Mouse (Mus musculus) embryonic facial prominence, embryonic 14.5 days (tissue): ENCODE results near the gene Ccdc151. TPM values are rescaled to one million over a fixed set of nuclear protein-coding genes. Genes with fewer than 3 reads are reported as not detected.
A peak's percentile ranks its signal among the peaks of the same experiment; 100 is the strongest.

Experiments
- ATAC-seq: fragments of 200-750 bp; cut with Nextera tagmentation; 2 replicates; pipeline ENCODE4 v1.8.0; 2017; ENCODE audit warnings: low read depth, moderate number of reproducible peaks, moderate TSS enrichment
- DNase-seq: peaks from one replicate; pipeline ENCODE4 v3.0.0-alpha.2; 2015; ENCODE audit warnings: low spot score
- H3K27ac ChIP-seq: fragments of 300-500 bp; sonication (generic); replicated peaks from 2 replicates; pipeline ENCODE4 v1.5.1; 2014; ENCODE audit warnings: low read depth, mild to moderate bottlenecking, low read length, moderate library complexity
- H3K27me3 ChIP-seq: fragments of 300-500 bp; sonication (generic); replicated peaks from 2 replicates; pipeline ENCODE4 v1.6.1; 2014; ENCODE audit warnings: low read length; ENCODE audit not compliant: control insufficient read depth, insufficient read depth
- H3K36me3 ChIP-seq: fragments of 300-500 bp; sonication (generic); 2 replicates; pipeline ENCODE4 v1.6.1; 2014; ENCODE audit warnings: low read length, mixed read lengths; ENCODE audit not compliant: control insufficient read depth, insufficient read depth
- H3K4me1 ChIP-seq: fragments of 300-500 bp; sonication (generic); 2 replicates; pipeline ENCODE4 v1.6.1; 2014; ENCODE audit warnings: antibody characterized with exemption, low read length; ENCODE audit not compliant: control insufficient read depth, insufficient read depth
- H3K4me2 ChIP-seq: fragments of 300-500 bp; sonication (generic); 2 replicates; pipeline ENCODE4 v1.6.1; 2014; ENCODE audit warnings: low read depth, mild to moderate bottlenecking, low read length, moderate library complexity, mixed read lengths
- H3K4me3 ChIP-seq: fragments of 300-500 bp; sonication (generic); 2 replicates; pipeline ENCODE4 v1.5.1; 2014; ENCODE audit warnings: low read depth, mild to moderate bottlenecking, low read length
- H3K9ac ChIP-seq: fragments of 300-500 bp; sonication (generic); 2 replicates; pipeline ENCODE4 v1.6.1; 2014; ENCODE audit warnings: low read depth, mild to moderate bottlenecking, low read length, moderate library complexity, mixed read lengths
- H3K9me3 ChIP-seq: fragments of 300-500 bp; sonication (generic); 2 replicates; pipeline ENCODE4 v1.6.1; 2016; ENCODE audit warnings: low read length; ENCODE audit not compliant: control insufficient read depth
- WGBS: fragments of 180-500 bp; shearing (Covaris S2); extraction: QIAGEN DNeasy Blood & Tissue Kit; methylation state at CpG from one replicate; pipeline ENCODE4 v1.1.7; 2014; 5-methylcytosine and 5-hydroxymethylcytosine counted together
- polyA plus RNA-seq: library from polyadenylated mRNA; unstranded; fragments of >200 nt; fragmentation: Nextera tagmentation; extraction: Ambion mirVana; gene quantifications from 2 replicates; pipeline ENCODE4 v1.2.1, GENCODE M21; 2014

The Ccdc151 gene
- polyA plus RNA-seq, 1 experiment from 2014 or later: 4.8 TPM

DNA sequence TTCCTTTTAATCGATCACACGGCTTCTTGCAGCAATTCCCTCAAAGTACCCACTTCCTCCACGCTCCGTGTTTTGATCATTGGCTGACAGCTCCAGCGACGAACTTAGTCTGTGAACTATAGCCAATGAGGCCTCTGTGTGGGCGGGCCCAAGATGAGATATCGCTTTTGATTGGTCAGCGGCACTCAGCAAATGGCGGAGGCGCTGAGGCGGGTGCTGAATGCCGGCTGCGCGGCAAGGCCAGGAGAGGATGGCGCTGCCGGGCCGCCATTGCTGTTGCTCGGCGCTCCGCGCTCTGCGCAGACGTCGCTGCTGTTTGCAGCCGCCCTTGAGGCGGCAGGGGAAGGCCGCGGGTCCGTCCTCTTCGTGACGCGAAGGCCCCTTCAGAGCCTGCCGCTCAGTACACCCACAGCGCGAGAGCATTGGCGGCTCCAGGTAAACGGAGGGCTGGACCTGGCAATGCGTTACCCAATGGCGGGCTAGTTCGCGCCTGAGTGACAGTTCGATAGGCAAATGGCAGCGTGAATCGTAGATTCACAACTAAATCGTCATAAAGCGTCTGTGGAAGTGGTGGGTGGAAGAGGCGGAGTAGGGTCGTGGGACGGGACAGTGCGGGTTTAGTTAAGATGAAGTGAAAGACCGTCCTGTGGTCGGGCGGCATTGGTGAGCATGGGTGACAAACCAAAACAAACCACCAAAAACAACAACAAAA lies 46.7 kb downstream of the Ccdc151 start, which contains the start of gene Swsap1:
Gene Swsap1, plus strand, starts transcription at position 186 of the 712 bp plus-strand sequence.
- Histone ChIP-seq H3K9ac (peak within 1 kb of the TSS; percentile 72), H3K27ac (peak within 1 kb of the TSS; percentile 87), H3K4me2 (peak within 1 kb of the TSS; percentile 63), H3K4me3 (peak within 1 kb of the TSS; percentile 61), H3K27me3 (peaks cover 15% of the 10 kb centered on the region), H3K9me3 (no peaks in the 10 kb centered on the region), H3K4me1 (peaks cover 5% of the 10 kb centered on the region; the same call in 1 of the 2 replicates), H3K36me3 (no peaks in the 10 kb centered on the region)
- WGBS: under 1% methylated on average over 42 of the region's 54 CpGs
- peak; percentile 98 for ATAC-seq
- DNase-seq: peak; percentile 98

- Histone ChIP-seq H3K4me3 (peak overlapping the region; percentile 61), H3K27me3 (peaks cover 10% of the 10 kb centered on the region), H3K4me2 (peak overlapping the region; percentile 60), H3K9me3 (no peaks in the 10 kb centered on the region), H3K4me1 (peaks cover 5% of the 10 kb centered on the region; the same call in 1 of the 2 replicates), H3K9ac (peak overlapping the region; percentile 57), H3K27ac (peak overlapping the region; percentile 74), H3K36me3 (no peaks in the 10 kb centered on the region)
- DNase-seq (no peak), ATAC-seq (peak; percentile 66)
- WGBS: 2% methylated on average over 18 of the region's 18 CpGs
These were observed 47.2 kb downstream of the Ccdc151 start for GRCm38 (mm10) chr9:21955225-21955569.

DNA sequence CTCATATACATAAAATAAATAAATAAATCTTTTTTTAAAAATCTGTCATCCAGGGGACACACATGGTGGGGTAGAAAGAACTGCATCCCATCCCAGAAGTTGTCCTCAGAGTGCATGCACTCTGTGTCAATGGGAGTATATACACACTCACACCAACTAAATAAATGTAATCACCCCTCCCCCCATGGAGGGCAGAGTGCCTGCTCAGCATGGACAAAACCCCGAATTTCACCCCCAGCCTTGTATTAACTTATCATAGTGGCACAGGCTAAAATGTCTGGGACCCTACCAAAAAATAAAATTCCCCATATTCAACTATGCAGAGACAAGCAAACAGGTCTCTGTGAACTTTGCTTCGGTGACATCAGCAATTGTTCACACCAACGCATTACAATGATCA lies 47.8 kb downstream of the Ccdc151 start:
- DNase-seq: no peak
- no peak overlapping the region for H3K4me3 ChIP-seq
- H3K9me3 ChIP-seq: no peaks in the 10 kb centered on the region
- peaks cover 5% of the 10 kb centered on the region; the same call in 1 of the 2 replicates for H3K4me1 ChIP-seq
- peak overlapping the region; percentile 60 for H3K4me2 ChIP-seq
- WGBS: 78% methylated on average over 3 of the region's 3 CpGs
- H3K9ac ChIP-seq: no peak overlapping the region
- H3K27me3 ChIP-seq: peaks cover 4% of the 10 kb centered on the region; the same call in 1 of the 2 replicates
- no peaks in the 10 kb centered on the region for H3K36me3 ChIP-seq
- no peak for ATAC-seq
- H3K27ac ChIP-seq: no peak overlapping the region

- Histone ChIP-seq H3K9me3 (no peaks in the 10 kb centered on the region), H3K36me3 (no peaks in the 10 kb centered on the region), H3K4me3 (no peak overlapping the region), H3K4me1 (peaks cover 5% of the 10 kb centered on the region; the same call in 1 of the 2 replicates), H3K27me3 (no peaks in the 10 kb centered on the region), H3K9ac (no peak overlapping the region), H3K4me2 (no peak overlapping the region), H3K27ac (no peak overlapping the region)
- ATAC-seq (no peak), DNase-seq (no peak)
- whole genome bisulfite sequencing: 27% methylated on average over 3 of the region's 3 CpGs
These were observed 48.8 kb downstream of the Ccdc151 start for GRCm38 (mm10) chr9:21953600-21953999.

DNA sequence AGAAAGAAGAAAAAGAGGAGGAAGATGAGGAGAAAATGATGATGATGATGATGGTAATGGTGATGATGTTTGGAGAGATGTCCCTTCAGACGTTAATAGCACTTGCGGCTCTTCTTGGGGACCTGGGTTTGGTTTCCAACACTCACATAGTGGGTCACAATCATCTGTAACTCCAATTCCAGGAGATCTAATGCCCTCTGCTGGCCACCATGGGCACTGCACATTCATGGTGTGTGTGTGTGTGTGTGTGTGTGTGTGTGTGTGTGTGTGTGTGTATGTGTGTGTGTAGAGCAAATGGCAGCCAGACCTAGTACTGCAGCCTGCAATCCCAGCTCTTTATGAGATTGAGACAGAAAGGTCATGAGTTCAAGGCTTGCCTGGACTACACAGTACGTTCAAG lies 50.5 kb downstream of the Ccdc151 start:
- WGBS: 78% methylated on average over 3 of the region's 3 CpGs

GRCm38 (mm10) chr9:21950322-21950721 lies 52.1 kb downstream of the Ccdc151 start:
- H3K27ac ChIP-seq: no peak overlapping the region
- no peaks in the 10 kb centered on the region for H3K9me3 ChIP-seq
- 15% methylated on average over 11 of the region's 11 CpGs for WGBS
- no peak overlapping the region for H3K4me3 ChIP-seq
- no peak overlapping the region for H3K9ac ChIP-seq
- H3K4me1 ChIP-seq: no peaks in the 10 kb centered on the region
- 0 out of 2 replicates have a peak, but pooled peaks cover 3% of the 10 kb centered on the region for H3K36me3 ChIP-seq
- DNase-seq (no peak), ATAC-seq (no peak)
- H3K27me3 ChIP-seq: peaks cover 3% of the 10 kb centered on the region; the same call in 1 of the 2 replicates
- no peak overlapping the region for H3K4me2 ChIP-seq

More for the DNA sequence above, 50.5 kb downstream of the Ccdc151 start:
- Histone ChIP-seq H3K27ac (no peak overlapping the region), H3K4me3 (no peak overlapping the region), H3K9ac (no peak overlapping the region), H3K27me3 (0 out of 2 replicates have a peak, but pooled peaks cover 3% of the 10 kb centered on the region), H3K4me2 (no peak overlapping the region), H3K4me1 (peaks cover 5% of the 10 kb centered on the region; the same call in 1 of the 2 replicates), H3K9me3 (no peaks in the 10 kb centered on the region), H3K36me3 (0 out of 2 replicates have a peak, but pooled peaks cover 3% of the 10 kb centered on the region)
- DNase-seq (no peak), ATAC-seq (no peak)

- Histone ChIP-seq H3K9me3 (no peaks in the 10 kb centered on the region), H3K4me2 (no peak overlapping the region), H3K9ac (no peak overlapping the region), H3K4me1 (no peaks in the 10 kb centered on the region), H3K36me3 (0 out of 2 replicates have a peak, but pooled peaks cover 3% of the 10 kb centered on the region), H3K27ac (no peak overlapping the region), H3K4me3 (no peak overlapping the region), H3K27me3 (peaks cover 3% of the 10 kb centered on the region; the same call in 1 of the 2 replicates)
- 69% methylated on average over 6 of the region's 6 CpGs for WGBS
- ATAC-seq (no peak), DNase-seq (no peak)
These were observed 53.6 kb downstream of the Ccdc151 start for GRCm38 (mm10) chr9:21948790-21949189.

DNA sequence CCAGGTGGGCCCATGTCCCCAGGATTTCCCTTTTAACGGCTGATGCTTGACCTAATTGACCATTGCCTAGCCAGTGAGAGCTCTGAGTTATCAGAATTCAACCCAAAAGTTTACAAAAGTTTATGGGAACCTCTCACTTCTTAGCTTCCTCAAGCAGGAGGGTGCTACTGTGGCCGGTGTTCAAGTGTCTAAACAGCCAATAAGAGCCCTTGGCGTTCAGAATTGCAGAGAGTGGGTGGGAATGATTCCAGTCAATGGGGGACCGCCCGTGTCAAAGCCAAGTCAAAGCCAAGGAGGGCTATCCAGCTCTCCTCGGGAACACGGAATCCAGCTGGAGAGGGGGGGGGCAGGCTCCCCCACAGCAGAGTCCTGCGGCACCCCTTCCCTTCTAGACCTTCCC lies 54.3 kb downstream of the Ccdc151 start:
- H3K27me3 ChIP-seq: peaks cover 3% of the 10 kb centered on the region; the same call in 1 of the 2 replicates
- no peak overlapping the region for H3K4me3 ChIP-seq
- 55% methylated on average over 8 of the region's 8 CpGs for WGBS
- no peak for ATAC-seq
- no peak overlapping the region for H3K4me2 ChIP-seq
- no peak overlapping the region for H3K9ac ChIP-seq
- no peak for DNase-seq
- no peaks in the 10 kb centered on the region for H3K9me3 ChIP-seq
- no peaks in the 10 kb centered on the region for H3K4me1 ChIP-seq
- H3K36me3 ChIP-seq: 0 out of 2 replicates have a peak, but pooled peaks cover 3% of the 10 kb centered on the region
- no peak overlapping the region for H3K27ac ChIP-seq
